Mouse (Mus musculus) forebrain, embryonic 11.5 days (tissue): ENCODE data around the gene Minos1. TPM values are rescaled to one million over a fixed set of nuclear protein-coding genes. Genes with fewer than 3 reads are reported as not detected.

ENCODE experiments used
- ATAC-seq: fragments of 200-750 bp; cut with Nextera tagmentation; replicated peaks from 2 replicates; pipeline ENCODE4 v1.8.0; 2017; ENCODE audit warnings: moderate TSS enrichment; ENCODE audit not compliant: low FRiP score
- DNase-seq: peaks from one replicate; pipeline ENCODE4 v3.0.0-alpha.2; 2017; ENCODE audit warnings: low spot score
- H3K27ac ChIP-seq: fragments of 300-500 bp; sonication (generic); 2 replicates; pipeline ENCODE4 v1.5.1; 2014; ENCODE audit warnings: low read depth, low read length
- H3K27me3 ChIP-seq: fragments of 300-500 bp; sonication (generic); 2 replicates; pipeline ENCODE4 v1.6.1; 2014; ENCODE audit warnings: mild to moderate bottlenecking, low read length, mixed read lengths; ENCODE audit not compliant: control insufficient read depth, insufficient read depth
- H3K36me3 ChIP-seq: fragments of 300-500 bp; sonication (generic); 2 replicates; pipeline ENCODE4 v1.6.1; 2014; ENCODE audit warnings: mild to moderate bottlenecking, low read length, moderate library complexity, mixed read lengths; ENCODE audit not compliant: control insufficient read depth, insufficient read depth
- H3K4me1 ChIP-seq: fragments of 300-500 bp; sonication (generic); replicated peaks from 2 replicates; pipeline ENCODE4 v1.6.1; 2014; ENCODE audit warnings: low read length, mixed read lengths; ENCODE audit not compliant: control insufficient read depth, insufficient read depth
- H3K4me2 ChIP-seq: fragments of 300-500 bp; sonication (generic); 2 replicates; pipeline ENCODE4 v1.6.1; 2014; ENCODE audit warnings: low read depth, mild to moderate bottlenecking, low read length, moderate library complexity, mixed read lengths; ENCODE audit not compliant: severe bottlenecking
- H3K4me3 ChIP-seq: fragments of 300-500 bp; sonication (generic); 2 replicates; pipeline ENCODE4 v1.5.1; 2014; ENCODE audit warnings: low read depth, low read length
- H3K9ac ChIP-seq: fragments of 300-500 bp; sonication (generic); 2 replicates; pipeline ENCODE4 v1.6.1; 2014; ENCODE audit warnings: low read length
- H3K9me3 ChIP-seq: fragments of 300-500 bp; sonication (generic); 2 replicates; pipeline ENCODE4 v1.6.1; 2016; ENCODE audit warnings: low read length, mixed read lengths; ENCODE audit not compliant: control insufficient read depth
- WGBS: fragments of 180-500 bp; shearing (Covaris S2); extraction: QIAGEN DNeasy Blood & Tissue Kit; methylation state at CpG from one replicate; pipeline ENCODE4 v1.1.7; 2014; 5-methylcytosine and 5-hydroxymethylcytosine counted together
- polyA plus RNA-seq: library from polyadenylated mRNA; unstranded; fragments of >200 nt; fragmentation: Nextera tagmentation; extraction: Ambion mirVana; gene quantifications from 2 replicates; pipeline ENCODE4 v1.2.1, GENCODE M21; 2014

Gene Minos1
- polyA plus RNA-seq: 344 and 387 TPM in 2 replicates

- peak within 1 kb of the TSS; percentile 78 for H3K27ac ChIP-seq
- peak within 1 kb of the TSS; percentile 91 for H3K9ac ChIP-seq
- ATAC-seq (peak; percentile 97), DNase-seq (peak; percentile 98)
- peak within 1 kb of the TSS; percentile 98 for H3K4me3 ChIP-seq
- no peaks in the 10 kb centered on the region for H3K36me3 ChIP-seq
- peaks cover 5% of the 10 kb centered on the region; the same call in 1 of the 2 replicates for H3K4me1 ChIP-seq
- WGBS: under 1% methylated on average over 63 of the region's 63 CpGs
- no peaks in the 10 kb centered on the region for H3K27me3 ChIP-seq
- peak within 1 kb of the TSS; percentile 95 for H3K4me2 ChIP-seq
- H3K9me3 ChIP-seq: no peaks in the 10 kb centered on the region; the same call in 1 of the 2 replicates
Measured at GRCm38 (mm10) chr4:139130701-139131549, at the start of gene Minos1. Minos1 (minus strand) TSS chr4:139131113.

- 85% methylated on average over 17 of the region's 17 CpGs for WGBS
Measured at GRCm38 (mm10) chr4:139179731-139180625, 49.1 kb upstream of the Minos1 start.

GRCm38 (mm10) chr4:139179218-139179617 is 48.3 kb upstream of the Minos1 start:
- no peak overlapping the region for H3K27ac ChIP-seq

More at GRCm38 (mm10) chr4:139179731-139180625, 49.1 kb upstream of the Minos1 start:
- H3K4me3 ChIP-seq: no peak overlapping the region
- H3K36me3 ChIP-seq: no peaks in the 10 kb centered on the region
- H3K9ac ChIP-seq: no peak overlapping the region
- no peaks in the 10 kb centered on the region for H3K4me1 ChIP-seq
- H3K27me3 ChIP-seq: no peaks in the 10 kb centered on the region
- no peak overlapping the region for H3K4me2 ChIP-seq
- no peaks in the 10 kb centered on the region; the same call in 1 of the 2 replicates for H3K9me3 ChIP-seq
- ATAC-seq (no peak), DNase-seq (no peak)
- H3K27ac ChIP-seq: no peak overlapping the region

GRCm38 (mm10) chr4:139178377-139178776 is 47.5 kb upstream of the Minos1 start:
- no peaks in the 10 kb centered on the region for H3K4me1 ChIP-seq
- WGBS: 95% methylated on average over 11 of the region's 11 CpGs
- DNase-seq (no peak), ATAC-seq (no peak)
- no peak overlapping the region for H3K27ac ChIP-seq
- H3K36me3 ChIP-seq: no peaks in the 10 kb centered on the region
- H3K9ac ChIP-seq: no peak overlapping the region
- no peaks in the 10 kb centered on the region for H3K27me3 ChIP-seq
- no peak overlapping the region for H3K4me2 ChIP-seq
- H3K9me3 ChIP-seq: no peaks in the 10 kb centered on the region; the same call in 1 of the 2 replicates
- no peak overlapping the region for H3K4me3 ChIP-seq

More at GRCm38 (mm10) chr4:139179218-139179617, 48.3 kb upstream of the Minos1 start:
- Histone ChIP-seq H3K4me1 (no peaks in the 10 kb centered on the region), H3K9ac (no peak overlapping the region), H3K4me2 (no peak overlapping the region), H3K4me3 (no peak overlapping the region), H3K36me3 (no peaks in the 10 kb centered on the region), H3K27me3 (no peaks in the 10 kb centered on the region), H3K9me3 (no peaks in the 10 kb centered on the region; the same call in 1 of the 2 replicates)
- DNase-seq (no peak), ATAC-seq (no peak)
- 76% methylated on average over 2 of the region's 2 CpGs for WGBS

- H3K36me3 ChIP-seq: no peaks in the 10 kb centered on the region
- no peak overlapping the region for H3K4me2 ChIP-seq
- H3K27me3 ChIP-seq: no peaks in the 10 kb centered on the region
- H3K4me3 ChIP-seq: no peak overlapping the region
- no peak for DNase-seq
- no peak overlapping the region for H3K9ac ChIP-seq
- ATAC-seq: no peak
- H3K4me1 ChIP-seq: no peaks in the 10 kb centered on the region
- H3K27ac ChIP-seq: no peak overlapping the region
- WGBS: 96% methylated on average over 3 of the region's 3 CpGs
- no peaks in the 10 kb centered on the region; the same call in 1 of the 2 replicates for H3K9me3 ChIP-seq
Measured at GRCm38 (mm10) chr4:139177921-139178320, 47.0 kb upstream of the Minos1 start.

GRCm38 (mm10) chr4:139176023-139176422 is 45.1 kb upstream of the Minos1 start:
- H3K4me3 ChIP-seq: no peak overlapping the region
- H3K9me3 ChIP-seq: no peaks in the 10 kb centered on the region; the same call in 1 of the 2 replicates
- no peak for DNase-seq
- H3K9ac ChIP-seq: no peak overlapping the region
- WGBS: 84% methylated on average over 6 of the region's 6 CpGs
- no peaks in the 10 kb centered on the region for H3K27me3 ChIP-seq
- H3K4me2 ChIP-seq: no peak overlapping the region
- H3K36me3 ChIP-seq: no peaks in the 10 kb centered on the region
- H3K27ac ChIP-seq: no peak overlapping the region
- no peaks in the 10 kb centered on the region for H3K4me1 ChIP-seq
- ATAC-seq: no peak

GRCm38 (mm10) chr4:139175061-139175971 is 44.4 kb upstream of the Minos1 start:
- 70% methylated on average over 20 of the region's 20 CpGs for WGBS
- H3K36me3 ChIP-seq: no peaks in the 10 kb centered on the region
- no peaks in the 10 kb centered on the region; the same call in 1 of the 2 replicates for H3K9me3 ChIP-seq

More at GRCm38 (mm10) chr4:139175061-139175971, 44.4 kb upstream of the Minos1 start:
- H3K4me1 ChIP-seq: no peaks in the 10 kb centered on the region
- H3K9ac ChIP-seq: no peak overlapping the region
- H3K4me3 ChIP-seq: no peak overlapping the region
- no peak overlapping the region for H3K27ac ChIP-seq
- no peaks in the 10 kb centered on the region for H3K27me3 ChIP-seq
- no peak overlapping the region for H3K4me2 ChIP-seq
- no peak for DNase-seq
- no peak for ATAC-seq
